Mouse (Mus musculus) cerebellum, postnatal 36 days (tissue): ENCODE results near the gene Tbc1d24.

Source experiments
- DNase-seq, 2 experiments: peaks; one replicate each; pipeline ENCODE4 v3.0.0; 2021 to 2022; ENCODE audit warnings: mixed read lengths in 2 of 2

Gene Tbc1d24

DNA sequence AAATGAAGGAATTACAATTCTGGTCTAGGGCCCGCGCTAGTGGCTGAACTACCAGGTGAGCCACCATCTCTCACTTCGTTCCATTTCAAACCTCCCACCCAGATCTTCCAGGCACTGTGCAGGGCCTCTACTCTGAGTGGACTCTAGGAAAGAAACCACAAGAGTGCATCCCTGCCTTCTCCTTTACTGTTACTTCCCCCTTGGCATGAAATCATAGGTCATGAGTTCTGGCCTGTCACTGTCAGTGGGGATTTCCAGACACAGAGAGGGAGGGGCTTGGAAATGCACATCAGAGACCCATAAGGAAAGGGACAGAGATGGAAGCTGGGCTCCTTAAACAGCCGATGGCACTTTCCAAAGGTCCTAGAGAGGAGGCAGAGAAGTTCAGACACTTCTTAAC, 33.6 kb downstream of the Tbc1d24 start:
- no peak for DNase-seq

DNA sequence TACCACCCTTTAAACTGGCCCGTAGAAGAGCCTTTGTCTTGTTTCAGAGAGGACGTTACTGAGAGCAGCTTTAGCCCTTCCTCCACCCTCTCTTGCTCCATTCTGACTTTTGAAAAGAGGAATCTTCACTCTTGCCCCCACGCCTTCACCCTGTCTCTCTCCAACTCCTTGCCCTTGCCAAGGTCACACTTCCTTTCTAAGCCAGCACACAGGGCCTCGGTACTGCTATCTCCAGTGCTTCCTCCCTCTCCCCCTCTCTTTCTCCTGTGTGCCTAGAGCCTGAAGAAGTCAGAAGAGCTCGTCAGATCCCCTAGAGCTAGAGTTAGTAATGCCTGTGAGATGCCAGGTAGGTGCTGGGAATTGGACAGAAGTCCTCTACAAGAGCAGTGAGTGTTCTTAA, 34.6 kb downstream of the Tbc1d24 start:
- no peak for DNase-seq

DNA sequence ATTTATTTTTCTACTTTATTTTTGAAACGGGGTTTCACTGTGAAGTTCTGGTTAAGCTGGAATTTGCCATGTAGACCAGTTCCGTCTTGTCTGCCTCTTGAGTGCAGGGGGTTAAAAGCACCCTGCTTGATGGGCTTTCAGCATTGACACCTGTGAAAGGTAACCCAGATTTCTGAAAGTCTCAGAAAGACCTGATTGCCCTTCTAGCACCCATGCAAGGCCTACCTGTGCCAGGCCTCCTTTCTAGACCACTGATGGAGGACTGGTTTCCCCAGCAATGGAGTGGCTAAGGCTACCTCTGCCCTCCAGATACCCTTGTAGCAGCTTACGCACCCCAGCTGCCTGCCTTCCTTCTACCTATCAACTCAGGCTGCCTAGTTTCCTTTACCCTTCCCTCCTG, 35.2 kb downstream of the Tbc1d24 start:
- no peak for DNase-seq

DNA sequence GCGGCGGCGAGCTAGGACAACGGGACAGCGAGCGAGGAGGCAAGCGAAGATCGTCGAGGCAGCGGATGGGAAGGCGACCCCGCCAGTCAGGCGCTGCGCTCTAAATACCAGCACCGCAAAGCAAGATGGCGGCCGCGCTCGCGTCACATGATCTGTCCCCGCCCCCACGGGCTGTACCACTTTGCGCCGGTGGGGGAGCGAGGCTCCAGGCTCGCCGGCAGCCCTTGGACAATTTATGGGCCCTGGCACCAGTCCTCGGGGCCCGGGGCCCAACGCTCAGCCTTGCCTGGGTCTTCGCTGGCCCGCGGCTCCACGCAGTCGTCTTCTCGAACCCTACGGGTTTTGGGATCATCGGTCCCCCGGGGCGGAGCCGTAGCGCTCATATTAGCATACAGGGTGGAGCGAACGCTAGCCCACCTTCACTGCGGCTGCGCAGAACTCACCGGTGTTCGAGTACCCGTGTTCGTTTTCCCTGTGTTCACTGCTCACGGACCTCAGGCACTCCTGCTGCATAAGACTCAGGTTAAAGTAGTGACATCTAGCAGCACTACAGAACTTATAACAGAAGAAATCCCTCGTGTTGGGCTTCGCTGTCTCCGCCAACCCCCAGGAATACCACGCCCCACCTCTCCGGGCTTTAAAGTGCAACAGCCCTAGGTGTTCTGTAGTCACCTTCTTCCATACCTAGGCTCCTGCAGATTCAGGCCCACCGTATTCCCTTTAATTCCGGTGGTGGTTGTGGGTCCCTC, 35.9 kb downstream of the Tbc1d24 start, which contains the start of gene Atp6v0c:
Atp6v0c (minus strand) TSS at position 386 of the 749 bp plus-strand sequence.
- peak; percentile 96 to 98 for DNase-seq

DNA sequence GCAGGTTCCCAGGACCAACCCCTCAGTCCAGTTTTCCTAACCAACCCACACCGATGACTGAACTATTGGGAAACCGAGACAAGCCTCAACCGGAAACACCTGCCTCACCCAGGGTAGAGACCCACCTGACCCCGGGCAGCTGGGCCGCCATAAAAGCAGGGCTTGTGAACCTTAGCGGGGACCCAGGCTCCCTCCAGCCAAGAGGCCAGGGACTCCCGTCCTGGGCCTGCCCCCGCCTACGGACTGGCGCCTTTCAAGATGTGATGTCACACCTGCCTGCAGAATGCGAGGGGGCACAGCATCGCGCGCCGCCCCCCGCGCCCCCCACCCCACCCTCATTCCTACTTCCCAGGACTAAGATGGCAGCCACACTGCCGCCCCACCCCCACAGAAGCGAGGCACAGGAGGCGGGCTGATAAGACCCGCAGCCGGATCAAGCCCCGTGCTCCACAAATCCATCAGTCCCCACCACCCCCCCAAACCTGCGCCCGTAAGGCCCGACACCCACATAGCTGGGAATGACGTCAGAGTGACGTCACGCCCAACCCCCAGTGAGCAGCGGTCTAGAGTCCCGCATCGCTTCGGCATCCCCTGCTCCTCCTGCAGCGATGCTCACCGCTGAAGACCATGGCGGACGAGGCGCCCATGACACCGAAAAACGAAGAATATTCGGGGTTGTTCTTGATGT, 36.6 kb downstream of the Tbc1d24 start:
- peak; percentile 68 to 71 for DNase-seq

DNA sequence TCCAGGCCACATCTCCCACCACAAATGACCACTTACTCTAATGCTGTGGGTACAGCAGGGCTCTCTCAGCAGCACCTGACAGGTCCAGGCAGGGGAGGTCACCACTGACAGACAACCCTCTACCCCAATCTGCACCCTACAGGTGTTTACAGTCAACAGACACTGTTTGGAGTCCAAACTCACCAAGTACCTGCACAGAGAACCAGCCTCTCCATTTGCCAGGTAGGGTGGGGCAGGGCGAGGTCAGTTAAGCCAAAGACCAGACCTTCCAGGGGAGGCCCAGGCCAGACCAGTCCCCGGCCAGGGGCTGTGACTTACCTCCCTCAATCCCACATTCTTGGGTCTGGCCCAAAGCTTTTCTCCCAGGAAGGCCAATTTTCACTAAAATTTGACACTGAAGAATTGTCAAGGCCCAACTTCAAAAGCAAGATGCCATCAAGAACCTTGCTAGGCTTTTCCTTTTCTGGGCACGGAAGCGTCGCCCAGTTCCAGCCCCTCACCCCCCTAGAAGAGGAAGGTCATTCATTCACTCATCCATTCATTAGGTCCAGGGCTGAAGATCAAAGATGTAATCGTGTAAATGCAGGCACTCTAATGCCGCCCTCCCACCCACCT, 37.4 kb downstream of the Tbc1d24 start:
- DNase-seq: no peak

DNA sequence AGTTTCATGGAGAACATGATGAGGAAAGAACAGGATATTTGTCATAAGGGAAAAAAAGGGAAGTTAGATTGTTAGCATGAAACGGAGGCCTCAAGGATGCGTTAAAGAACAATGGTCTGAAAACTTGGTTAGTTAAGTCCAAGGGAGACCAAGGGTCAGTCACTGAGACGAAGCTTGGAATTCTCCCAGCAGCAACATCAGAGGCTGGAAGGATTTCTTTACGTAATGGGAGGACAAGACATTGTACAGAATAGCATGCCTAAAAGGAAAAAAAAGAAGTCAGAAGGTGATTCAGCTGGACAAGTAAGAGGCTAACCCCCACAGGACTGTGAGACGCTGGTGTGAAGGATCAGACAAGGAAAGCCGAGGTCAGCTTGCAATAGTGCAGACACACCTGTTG, 38.2 kb downstream of the Tbc1d24 start:
- no peak for DNase-seq

DNA sequence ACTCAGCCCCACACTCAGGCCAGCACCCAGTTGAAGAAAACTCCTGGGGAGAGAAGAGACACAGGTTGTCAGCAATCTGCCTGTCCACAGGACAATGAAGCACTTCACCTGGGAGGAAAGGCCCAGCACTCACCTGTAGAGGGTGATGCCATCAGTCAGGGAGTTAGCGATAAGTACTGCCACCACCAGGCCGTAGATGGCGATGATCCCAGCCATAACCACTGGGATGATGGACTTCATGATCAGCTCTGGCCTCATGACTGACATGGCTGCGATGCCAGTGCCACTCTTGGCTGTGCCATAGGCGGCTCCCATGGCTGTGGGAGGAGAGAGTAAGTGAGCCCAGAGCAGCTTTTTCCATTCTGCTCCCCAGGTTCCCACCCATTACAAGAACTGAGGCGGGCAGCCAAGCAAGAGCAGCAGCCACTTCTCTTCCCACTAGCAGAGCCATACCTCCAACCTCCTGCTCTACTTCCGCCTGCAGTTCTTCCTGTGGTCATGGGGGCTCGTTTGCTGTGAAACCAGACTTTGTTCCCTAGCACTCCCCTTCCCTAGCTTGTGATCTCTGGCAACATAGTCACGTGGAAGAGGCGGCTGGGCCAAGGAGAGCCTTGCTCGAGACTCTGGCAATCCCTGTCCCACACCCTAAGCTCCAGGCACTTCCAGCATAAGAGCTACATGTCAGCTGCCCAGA, 40.6 kb downstream of the Tbc1d24 start:
- no peak for DNase-seq

DNA sequence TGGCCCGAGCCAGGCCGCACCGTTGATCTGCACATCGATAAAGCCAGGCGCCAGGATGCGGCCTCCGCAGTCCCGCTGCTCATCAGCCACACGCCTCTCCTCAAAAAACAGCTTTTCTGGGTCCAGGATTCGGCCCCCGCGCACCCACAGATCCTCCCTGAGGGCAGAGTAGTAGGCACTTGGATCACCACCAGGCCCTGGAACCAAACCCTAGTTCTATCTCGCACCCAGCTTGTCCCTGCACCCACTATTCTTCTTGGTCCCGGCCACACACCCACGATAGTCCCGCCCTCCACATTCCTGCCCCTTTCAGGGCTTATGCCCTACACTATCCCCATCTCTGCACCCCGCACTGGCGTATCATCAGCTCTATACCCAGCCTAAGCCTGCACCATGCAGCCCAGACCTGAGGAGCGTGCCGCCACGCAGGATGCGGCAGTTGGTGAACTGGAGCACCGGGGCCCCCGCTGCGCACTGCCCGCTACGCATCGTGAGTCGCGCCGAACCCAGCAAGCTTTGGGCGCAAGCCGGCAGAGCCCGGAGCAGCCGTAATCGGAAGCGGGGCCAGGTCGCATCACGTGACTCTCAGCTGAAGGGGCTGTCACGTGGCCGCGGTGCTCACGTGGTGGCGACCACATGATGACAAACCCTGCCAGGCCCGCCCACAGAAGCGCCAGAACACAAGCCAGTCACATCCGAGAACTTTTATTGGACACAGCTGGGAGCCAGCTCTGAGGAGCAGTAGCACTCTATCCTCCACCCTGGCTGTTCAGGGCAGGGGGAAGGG, 42.0 kb downstream of the Tbc1d24 start, which contains the start of gene Amdhd2:
Amdhd2 (minus strand) TSS at position 591 of the 787 bp plus-strand sequence.
- DNase-seq: peak; percentile 95

DNA sequence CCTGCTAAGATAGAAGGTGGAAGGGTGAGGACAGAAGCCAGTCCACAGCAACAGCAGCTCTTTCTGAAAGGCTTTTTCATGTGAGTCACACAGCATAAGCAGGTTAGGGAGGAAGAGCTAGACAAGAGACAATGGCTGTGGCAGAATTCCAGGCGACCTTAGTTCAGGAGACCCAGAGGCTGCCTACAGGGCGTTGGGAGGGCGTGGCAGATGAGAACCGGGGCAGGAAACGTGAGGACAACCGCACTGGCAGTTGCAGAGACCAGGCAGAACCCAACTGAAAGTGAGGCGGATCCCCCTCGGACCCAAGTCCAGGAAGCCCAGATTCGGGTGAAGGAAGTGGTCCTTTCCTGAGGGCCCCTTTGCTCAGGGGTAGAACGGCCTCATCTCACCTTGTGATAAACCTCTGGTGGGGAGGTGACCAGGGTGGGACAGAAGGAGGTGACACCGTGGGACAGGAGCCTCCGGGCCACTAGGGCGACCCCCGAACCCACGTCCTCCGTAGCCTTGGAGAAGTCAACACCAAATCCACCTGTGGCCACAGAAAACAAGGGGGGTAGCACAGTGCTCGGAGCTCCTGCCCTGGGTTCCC, 42.7 kb downstream of the Tbc1d24 start:
- DNase-seq: no peak

DNA sequence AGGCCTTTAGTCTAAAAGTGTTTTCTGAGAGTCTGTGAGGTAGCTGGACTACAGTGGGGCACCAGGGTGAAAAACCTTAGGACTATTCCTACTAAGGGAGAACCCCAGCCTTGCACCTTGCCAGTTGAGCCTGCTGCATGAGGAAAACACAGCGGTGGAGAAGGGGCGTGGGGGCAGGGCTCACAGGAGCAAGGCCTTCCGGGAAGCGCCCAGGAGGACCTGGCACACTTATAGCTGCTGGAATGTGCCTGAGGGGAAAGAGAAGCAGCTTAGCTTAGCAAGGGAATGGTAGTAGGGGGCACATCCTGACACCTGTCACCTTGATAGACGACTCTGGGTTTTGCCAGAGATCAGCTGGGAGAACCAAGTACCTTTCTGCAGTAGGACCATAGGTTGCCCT, 43.9 kb downstream of the Tbc1d24 start:
- no peak for DNase-seq

DNA sequence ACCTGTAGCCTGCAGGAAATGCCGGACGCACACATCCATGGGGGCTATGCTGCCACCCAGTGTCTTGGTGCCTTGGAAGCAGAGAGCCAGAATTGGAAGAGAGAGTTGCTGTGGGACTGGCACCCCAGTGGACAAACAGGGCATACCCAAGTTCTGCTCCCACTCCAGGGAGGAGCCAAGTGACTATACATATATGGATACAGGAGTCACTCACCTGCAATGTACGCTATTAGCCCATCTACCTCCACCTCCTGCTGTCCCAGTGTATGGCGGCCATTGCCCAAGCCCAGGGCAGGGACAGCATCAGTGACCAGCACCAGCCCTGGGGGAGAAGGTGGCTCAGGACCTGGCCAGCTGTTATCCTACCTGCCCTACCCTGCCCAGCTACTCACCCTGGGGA, 47.8 kb downstream of the Tbc1d24 start:
- DNase-seq: no peak

DNA sequence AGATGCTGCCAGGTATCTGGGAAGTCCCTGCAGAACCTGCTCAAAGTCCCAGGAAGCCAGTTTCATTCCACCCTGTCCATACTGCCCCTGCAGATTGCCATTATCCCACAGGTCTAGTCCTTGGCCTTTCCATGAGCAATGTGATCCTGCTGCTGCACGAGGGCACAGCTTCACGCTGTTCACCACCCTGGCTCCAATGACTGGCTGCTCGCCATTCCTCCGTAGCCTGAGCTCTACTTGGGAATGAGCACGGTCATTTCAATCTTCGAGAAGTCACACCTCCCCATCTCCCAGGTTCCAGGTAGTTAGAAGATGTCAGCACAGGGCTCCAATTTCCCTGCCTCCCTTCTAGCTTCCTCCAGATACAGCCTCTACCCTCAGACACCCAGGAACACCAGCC, 48.2 kb downstream of the Tbc1d24 start:
- no peak for DNase-seq

DNA sequence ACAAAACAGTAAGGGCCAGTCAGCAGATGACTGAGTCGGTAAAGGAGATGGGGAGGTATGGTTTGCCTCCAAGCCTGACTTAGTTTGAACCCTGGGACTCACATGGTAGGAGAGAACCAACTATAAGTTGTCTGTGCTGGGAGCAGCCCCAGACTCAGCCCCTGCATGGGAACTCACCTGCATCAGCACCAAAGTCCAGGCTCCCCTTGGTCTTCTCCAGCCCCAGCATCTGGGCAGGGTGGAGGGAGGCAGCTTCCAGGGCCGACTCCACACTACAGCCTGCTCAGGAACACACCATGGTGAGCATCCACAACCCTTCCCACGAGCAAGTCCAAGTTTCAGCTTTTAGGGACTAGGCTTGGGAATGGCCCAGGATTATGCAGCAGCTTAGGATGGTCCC, 49.0 kb downstream of the Tbc1d24 start:
- no peak for DNase-seq

DNA sequence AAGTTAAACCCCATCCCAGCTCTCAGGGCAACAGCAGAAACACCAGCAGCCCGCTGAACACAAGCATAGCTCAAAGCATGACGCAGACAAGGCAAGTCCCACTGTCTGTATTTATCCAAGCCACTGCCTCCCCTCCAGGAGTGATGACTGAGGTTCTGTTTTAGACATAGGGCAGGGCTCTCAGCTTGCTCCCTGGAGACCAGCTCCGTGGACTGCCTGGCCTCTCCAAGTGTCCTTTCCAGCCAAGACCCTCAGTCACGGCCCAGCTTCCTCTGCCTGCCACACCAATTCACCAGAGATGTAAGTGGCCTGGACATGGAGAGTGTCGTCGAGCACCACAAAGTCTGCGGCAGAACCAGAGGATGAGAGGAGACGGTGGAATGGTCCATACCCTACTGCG, 49.6 kb downstream of the Tbc1d24 start:
- no peak for DNase-seq

DNA sequence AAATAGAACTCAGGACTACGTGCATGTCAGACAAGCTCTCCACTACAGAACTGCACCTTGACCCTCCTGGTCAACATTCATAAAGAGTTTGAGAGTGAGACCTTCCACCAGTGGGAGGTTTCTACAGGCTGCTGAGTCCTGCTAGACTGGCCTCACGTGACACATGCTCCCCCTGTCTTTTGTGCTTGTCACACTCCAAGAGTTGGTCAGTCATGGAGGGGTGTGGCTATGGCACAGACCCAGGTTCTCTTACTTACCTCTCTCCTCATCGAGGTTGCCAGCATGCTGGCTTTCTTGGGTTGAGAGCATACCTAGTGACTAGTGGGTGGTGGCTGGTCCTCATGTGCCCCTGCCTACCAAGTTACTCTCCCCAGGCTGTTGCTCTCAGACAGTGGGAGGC, 50.9 kb downstream of the Tbc1d24 start:
- no peak for DNase-seq

DNA sequence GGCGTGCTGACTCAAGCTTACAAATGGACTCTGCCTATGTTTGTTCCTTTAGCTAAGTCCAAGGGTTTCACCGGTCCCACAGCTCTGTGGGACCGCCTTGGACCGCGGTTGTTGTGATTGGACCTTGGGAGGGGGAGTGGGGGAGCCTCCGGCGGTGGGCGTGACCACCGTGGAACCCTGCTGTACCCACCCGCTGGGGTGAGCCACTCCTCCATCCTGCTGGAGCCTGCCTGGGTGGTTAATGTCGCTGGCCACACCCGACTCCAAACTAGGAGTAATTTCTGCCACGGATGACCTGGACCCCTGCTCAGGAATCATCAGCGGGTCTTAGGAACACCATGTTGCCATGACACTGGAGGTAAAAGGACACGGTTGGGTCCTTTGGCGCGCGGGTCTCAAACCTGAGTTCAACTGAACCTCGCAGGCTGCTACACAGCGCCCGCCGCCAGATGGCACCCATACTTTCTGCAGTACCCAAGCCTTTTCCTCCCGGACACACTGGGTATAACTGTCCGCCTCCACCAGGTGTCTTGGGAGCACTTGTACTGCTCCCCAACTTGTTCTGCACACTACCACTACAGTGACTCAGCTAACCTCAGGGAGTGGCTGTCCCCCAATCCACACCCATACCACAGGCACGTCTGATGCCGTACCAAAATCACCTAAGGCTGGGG, 53.3 kb downstream of the Tbc1d24 start:
- peak; percentile 82 for DNase-seq

DNA sequence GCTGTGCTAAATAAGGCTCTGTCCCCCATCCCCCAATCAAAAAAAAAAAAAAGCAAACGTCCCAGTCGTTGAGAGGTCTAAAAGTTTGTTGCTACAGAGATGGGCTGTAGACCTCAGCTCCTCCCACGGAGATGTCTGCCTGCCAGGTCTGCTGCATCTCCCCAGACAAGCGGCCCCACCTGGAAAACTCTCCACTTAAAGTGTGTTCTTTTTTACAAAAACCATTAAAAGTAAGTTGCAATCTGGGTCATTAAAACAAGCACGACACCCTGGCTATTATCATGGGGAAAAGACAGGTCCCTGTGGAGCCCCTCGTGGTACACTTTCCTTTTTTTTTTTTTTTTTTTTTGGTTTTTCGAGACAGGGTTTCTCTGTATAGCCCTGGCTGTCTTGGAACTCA, 54.0 kb downstream of the Tbc1d24 start:
- DNase-seq: no peak

DNA sequence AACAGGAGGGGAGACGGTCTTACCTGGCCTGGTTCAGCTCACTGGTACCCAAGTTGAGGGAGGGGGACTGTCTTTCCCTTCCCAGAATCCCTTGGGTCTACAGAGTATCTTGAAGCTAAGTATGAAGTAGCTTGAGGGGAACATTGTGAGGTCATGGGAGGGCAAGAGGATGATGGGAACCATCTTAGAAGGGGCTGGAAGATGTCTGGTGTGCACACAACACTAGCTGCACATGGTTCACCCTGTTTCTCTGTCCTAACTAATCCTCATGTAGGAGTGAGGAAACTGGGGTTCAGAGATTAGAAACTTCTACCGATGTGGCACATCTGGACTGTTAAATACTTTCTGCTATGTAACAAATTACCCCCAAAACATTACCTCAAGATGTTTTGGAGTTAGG, 54.5 kb downstream of the Tbc1d24 start, which contains the start of gene Pdpk1:
Pdpk1 (minus strand) TSS at position 101 of the 400 bp plus-strand sequence.
- DNase-seq: no peak

DNA sequence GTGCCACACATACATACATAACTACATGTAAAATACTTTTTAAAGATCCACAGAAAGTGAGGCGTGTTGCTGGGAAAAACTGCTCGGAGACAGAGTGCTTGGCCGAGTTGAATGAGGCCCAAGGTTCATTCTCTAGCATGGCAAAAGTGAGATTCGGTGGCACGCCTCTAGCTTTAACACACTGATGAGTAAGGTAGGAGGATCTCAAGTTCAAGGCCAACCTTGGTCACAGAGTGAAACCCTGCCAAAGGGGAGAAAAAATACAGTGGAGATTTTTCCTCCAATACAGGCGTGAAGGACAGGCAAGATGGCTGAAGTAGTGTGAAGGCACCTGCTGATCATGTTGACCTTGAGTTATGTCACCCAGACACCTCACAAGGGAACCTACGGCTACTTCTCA, 55.9 kb downstream of the Tbc1d24 start:
- no peak for DNase-seq

DNA sequence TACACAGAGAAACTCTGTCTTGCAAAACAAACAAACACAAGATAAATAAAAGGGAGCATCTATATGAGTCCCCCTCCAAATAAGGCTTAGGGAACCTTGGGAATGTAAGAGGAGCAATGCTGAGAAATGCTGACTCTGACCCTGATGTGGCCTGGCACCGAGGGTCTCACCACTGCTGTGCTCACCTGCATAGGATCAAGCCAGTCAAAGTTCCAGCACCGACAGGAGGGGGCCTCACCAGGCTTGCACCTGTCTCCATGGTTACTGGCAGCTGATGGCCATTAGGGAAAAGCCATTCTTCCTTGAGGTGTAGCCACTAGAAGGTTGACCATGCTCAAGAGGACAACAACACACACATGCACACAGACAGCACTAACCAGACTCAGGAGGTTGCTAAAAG, 62.5 kb downstream of the Tbc1d24 start:
- DNase-seq: no peak
